Mouse (Mus musculus) midbrain, embryonic 15.5 days (tissue): Measurements from ENCODE around the gene Ddi2. TPM values are rescaled to one million over a fixed set of nuclear protein-coding genes. Genes with fewer than 3 reads are reported as not detected.

Experiments used
- ATAC-seq: fragments of 200-750 bp; cut with Nextera tagmentation; replicated peaks from 2 replicates; pipeline ENCODE4 v1.8.0; 2017; ENCODE audit warnings: moderate TSS enrichment
- H3K27ac ChIP-seq: fragments of 300-500 bp; sonication (generic); 2 replicates; pipeline ENCODE4 v1.5.1; 2015; ENCODE audit warnings: mild to moderate bottlenecking, inconsistent platforms
- H3K27me3 ChIP-seq: fragments of 300-500 bp; sonication (generic); replicated peaks from 2 replicates; pipeline ENCODE4 v1.6.1; 2015; ENCODE audit warnings: inconsistent platforms
- H3K36me3 ChIP-seq: fragments of 300-500 bp; sonication (generic); replicated peaks from 2 replicates; pipeline ENCODE4 v1.6.1; 2015; ENCODE audit warnings: inconsistent platforms
- H3K4me1 ChIP-seq: fragments of 300-500 bp; sonication (generic); 2 replicates; pipeline ENCODE4 v1.6.1; 2015; ENCODE audit warnings: inconsistent platforms
- H3K4me2 ChIP-seq: fragments of 300-500 bp; sonication (generic); 2 replicates; pipeline ENCODE4 v1.6.1; 2015; ENCODE audit warnings: inconsistent platforms, mild to moderate bottlenecking, moderate library complexity
- H3K4me3 ChIP-seq: fragments of 300-500 bp; sonication (generic); 2 replicates; pipeline ENCODE4 v1.5.1; 2015; ENCODE audit warnings: mild to moderate bottlenecking, inconsistent platforms
- H3K9ac ChIP-seq: fragments of 300-500 bp; sonication (generic); 2 replicates; pipeline ENCODE4 v1.6.1; 2015; ENCODE audit warnings: mild to moderate bottlenecking, inconsistent platforms
- H3K9me3 ChIP-seq: fragments of 300-500 bp; sonication (generic); 2 replicates; pipeline ENCODE4 v1.6.1; 2016; ENCODE audit warnings: inconsistent platforms
- WGBS: fragments of 180-500 bp; shearing (Covaris S2); methylation state at CpG from one replicate; pipeline ENCODE4 v1.1.7; 2015; ENCODE audit warnings: mixed read lengths; 5-methylcytosine and 5-hydroxymethylcytosine counted together
- polyA plus RNA-seq: library from polyadenylated mRNA; unstranded; fragments of >200 nt; fragmentation: Nextera tagmentation; extraction: Ambion mirVana; gene quantifications from 2 replicates; pipeline ENCODE4 v1.2.1, GENCODE M21; 2015

Ddi2 gene
- polyA plus RNA-seq, 1 experiment from 2014 or later, result 13.3 TPM

DNA sequence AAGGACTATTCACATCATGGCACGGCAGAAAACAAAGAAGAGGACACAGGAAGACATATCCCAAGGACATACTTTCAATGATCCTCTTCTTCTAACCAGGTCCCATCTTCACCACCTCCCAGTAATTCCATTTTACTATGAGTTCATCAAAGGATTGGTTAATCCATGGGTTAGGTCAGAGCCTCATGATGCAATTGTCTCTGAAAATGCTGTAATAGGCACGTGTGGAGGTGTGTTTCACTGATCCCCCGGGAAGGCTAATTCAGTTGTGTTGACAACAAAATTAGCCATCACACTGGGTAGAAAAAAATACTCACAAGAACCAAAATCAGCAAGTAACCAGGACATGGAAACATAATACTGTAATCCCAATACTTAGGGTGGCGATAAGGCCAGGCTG lies 5.6 kb downstream of the Ddi2 start:
- Histone ChIP-seq H3K27me3 (no peaks in the 10 kb centered on the region), H3K4me1 (peaks cover 19% of the 10 kb centered on the region), H3K27ac (no peak overlapping the region), H3K9ac (no peak overlapping the region), H3K4me2 (no peak overlapping the region), H3K9me3 (no peaks in the 10 kb centered on the region), H3K4me3 (no peak overlapping the region), H3K36me3 (peaks cover 9% of the 10 kb centered on the region; the same call in 1 of the 2 replicates)
- ATAC-seq, result no peak
- 87% methylated on average over 4 of the region's 4 CpGs for WGBS

GRCm38 (mm10) chr4:141715027-141715426 lies 8.2 kb downstream of the Ddi2 start:
- ATAC-seq, result no peak
- H3K9ac ChIP-seq, result no peak overlapping the region
- H3K4me2 ChIP-seq, result no peak overlapping the region
- no peak overlapping the region for H3K27ac ChIP-seq
- no peaks in the 10 kb centered on the region for H3K4me1 ChIP-seq
- no peak overlapping the region for H3K4me3 ChIP-seq
- peaks cover 18% of the 10 kb centered on the region; the same call in 1 of the 2 replicates for H3K36me3 ChIP-seq
- H3K27me3 ChIP-seq, result no peaks in the 10 kb centered on the region
- WGBS, result 91% methylated on average over 2 of the region's 2 CpGs
- no peaks in the 10 kb centered on the region for H3K9me3 ChIP-seq

- 85% methylated on average over 5 of the region's 5 CpGs for WGBS
- no peak for ATAC-seq
These were observed 9.5 kb downstream of the Ddi2 start for GRCm38 (mm10) chr4:141713598-141714142.

DNA sequence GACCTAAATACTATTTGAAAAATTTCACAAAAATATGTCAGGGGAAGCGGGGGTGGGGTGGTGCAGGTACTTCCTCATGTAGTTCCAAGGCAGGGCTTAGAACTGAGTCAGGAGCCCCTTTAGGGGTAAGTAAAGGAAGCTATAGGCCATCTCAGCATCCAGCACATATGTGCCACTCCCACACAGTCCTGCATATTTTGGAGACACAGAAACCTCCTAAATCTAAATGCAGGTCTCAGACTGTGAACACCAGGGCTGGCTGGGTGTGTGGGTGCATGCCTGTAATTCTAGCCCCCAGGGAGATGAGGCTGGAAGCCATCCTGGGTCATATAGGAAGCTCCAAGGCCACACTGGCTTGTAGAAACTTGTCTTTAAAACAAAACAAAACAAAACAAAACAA lies 12.0 kb downstream of the Ddi2 start:
- Histone ChIP-seq H3K4me1 (no peaks in the 10 kb centered on the region), H3K9me3 (no peaks in the 10 kb centered on the region), H3K4me3 (no peak overlapping the region), H3K36me3 (peaks cover 33% of the 10 kb centered on the region), H3K4me2 (no peak overlapping the region), H3K9ac (no peak overlapping the region), H3K27ac (no peak overlapping the region), H3K27me3 (no peaks in the 10 kb centered on the region)
- WGBS, result 97% methylated on average over 1 of the region's 1 CpGs
- ATAC-seq, result no peak

More at GRCm38 (mm10) chr4:141713598-141714142, 9.5 kb downstream of the Ddi2 start:
- H3K27me3 ChIP-seq, result no peaks in the 10 kb centered on the region
- no peaks in the 10 kb centered on the region for H3K9me3 ChIP-seq
- H3K4me1 ChIP-seq, result no peaks in the 10 kb centered on the region
- H3K4me3 ChIP-seq, result no peak overlapping the region
- peaks cover 21% of the 10 kb centered on the region; the same call in 1 of the 2 replicates for H3K36me3 ChIP-seq
- no peak overlapping the region for H3K27ac ChIP-seq
- no peak overlapping the region for H3K9ac ChIP-seq
- H3K4me2 ChIP-seq, result no peak overlapping the region

DNA sequence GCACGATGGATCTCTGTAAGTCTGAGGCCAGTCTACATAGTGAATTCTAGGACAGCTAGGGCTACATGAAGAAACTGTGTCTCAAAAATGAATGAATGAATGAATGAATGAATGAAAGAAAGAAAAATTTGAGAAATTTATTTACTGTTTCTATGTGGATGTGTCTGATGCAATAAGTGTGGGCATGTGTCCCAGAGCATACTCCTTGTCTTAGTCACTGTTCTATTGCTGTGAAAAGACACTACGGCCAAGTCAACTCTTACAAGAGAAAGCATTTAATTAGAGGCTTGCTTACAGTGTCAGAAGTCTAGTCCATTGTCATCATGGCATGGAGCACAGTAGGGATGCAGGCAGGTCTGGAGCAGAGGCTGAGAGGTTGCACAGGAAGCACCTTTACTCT lies 14.2 kb downstream of the Ddi2 start:
- ATAC-seq, result no peak
- Histone ChIP-seq H3K9ac (no peak overlapping the region), H3K4me2 (no peak overlapping the region)

DNA sequence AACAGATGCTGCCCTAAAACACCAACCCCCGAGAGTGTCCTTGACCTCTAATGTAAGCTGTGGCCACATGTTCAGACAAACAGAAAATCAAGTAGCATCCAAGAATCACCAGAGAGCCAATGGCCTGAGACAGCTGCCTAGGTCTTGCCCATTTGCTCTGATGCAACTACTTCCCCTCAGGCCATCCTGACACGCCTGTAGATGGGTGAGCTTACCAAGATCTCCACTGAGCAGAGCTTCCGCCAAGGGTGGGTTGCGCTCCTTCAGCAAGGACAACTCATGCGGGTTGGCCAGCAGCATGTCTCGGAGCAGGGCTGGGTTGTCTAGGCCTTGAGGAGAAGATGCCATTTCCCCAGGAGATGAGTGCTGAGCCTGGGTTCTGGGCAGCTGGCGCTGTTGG lies 15.2 kb downstream of the Ddi2 start:
- no peaks in the 10 kb centered on the region for H3K9me3 ChIP-seq

More for the DNA sequence above, 14.2 kb downstream of the Ddi2 start:
- Histone ChIP-seq H3K4me3 (no peak overlapping the region), H3K27me3 (no peaks in the 10 kb centered on the region), H3K9me3 (no peaks in the 10 kb centered on the region), H3K27ac (no peak overlapping the region), H3K4me1 (peaks cover 2% of the 10 kb centered on the region; the same call in 1 of the 2 replicates), H3K36me3 (peaks cover 47% of the 10 kb centered on the region)
- WGBS, result 99% methylated on average over 2 of the region's 2 CpGs

GRCm38 (mm10) chr4:141705331-141705730 lies 17.9 kb downstream of the Ddi2 start:
- no peak overlapping the region for H3K9ac ChIP-seq
- no peak overlapping the region for H3K4me2 ChIP-seq
- 69% methylated on average over 4 of the region's 4 CpGs for WGBS
- H3K36me3 ChIP-seq, result peaks cover 49% of the 10 kb centered on the region
- H3K4me1 ChIP-seq, result peaks cover 2% of the 10 kb centered on the region; the same call in 1 of the 2 replicates
- H3K27ac ChIP-seq, result 0 out of 2 replicates have a peak overlapping the region, but pooled peaks have one; percentile 34
- H3K9me3 ChIP-seq, result no peaks in the 10 kb centered on the region
- no peak; the same call in 1 of the 2 replicates for ATAC-seq
- no peak overlapping the region for H3K4me3 ChIP-seq
- no peaks in the 10 kb centered on the region for H3K27me3 ChIP-seq

More for the DNA sequence above, 15.2 kb downstream of the Ddi2 start:
- Histone ChIP-seq H3K36me3 (peaks cover 51% of the 10 kb centered on the region), H3K27ac (no peak overlapping the region), H3K4me1 (peaks cover 2% of the 10 kb centered on the region; the same call in 1 of the 2 replicates), H3K4me3 (no peak overlapping the region), H3K9ac (no peak overlapping the region), H3K4me2 (no peak overlapping the region), H3K27me3 (no peaks in the 10 kb centered on the region)
- WGBS, result 93% methylated on average over 7 of the region's 7 CpGs
- ATAC-seq, result no peak

DNA sequence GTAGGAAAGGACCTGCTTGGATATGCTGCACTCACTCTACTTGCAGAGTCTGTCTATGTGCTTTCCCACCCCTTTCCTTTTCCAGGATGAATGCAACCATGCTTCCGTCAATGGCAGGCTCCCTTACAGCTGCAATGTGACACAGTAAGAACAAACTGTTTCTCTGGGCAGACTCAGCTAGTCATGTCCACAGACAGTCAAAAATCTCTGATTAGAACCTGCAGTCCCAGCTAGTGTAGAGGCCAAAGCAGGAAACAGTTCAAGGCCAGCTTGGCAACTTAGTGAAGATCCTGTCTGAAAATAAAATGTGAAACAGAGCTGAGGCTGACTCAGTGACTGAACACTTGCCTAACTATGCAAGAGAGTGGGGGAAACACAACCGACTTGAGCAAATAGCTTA lies 18.6 kb downstream of the Ddi2 start:
- 93% methylated on average over 2 of the region's 2 CpGs for WGBS
- peaks cover 44% of the 10 kb centered on the region for H3K36me3 ChIP-seq
- no peak overlapping the region for H3K9ac ChIP-seq
- H3K9me3 ChIP-seq, result no peaks in the 10 kb centered on the region
- H3K27me3 ChIP-seq, result no peaks in the 10 kb centered on the region
- no peak overlapping the region for H3K4me3 ChIP-seq
- no peak overlapping the region for H3K4me2 ChIP-seq
- no peak overlapping the region for H3K27ac ChIP-seq
- H3K4me1 ChIP-seq, result peaks cover 2% of the 10 kb centered on the region; the same call in 1 of the 2 replicates
- no peak for ATAC-seq

DNA sequence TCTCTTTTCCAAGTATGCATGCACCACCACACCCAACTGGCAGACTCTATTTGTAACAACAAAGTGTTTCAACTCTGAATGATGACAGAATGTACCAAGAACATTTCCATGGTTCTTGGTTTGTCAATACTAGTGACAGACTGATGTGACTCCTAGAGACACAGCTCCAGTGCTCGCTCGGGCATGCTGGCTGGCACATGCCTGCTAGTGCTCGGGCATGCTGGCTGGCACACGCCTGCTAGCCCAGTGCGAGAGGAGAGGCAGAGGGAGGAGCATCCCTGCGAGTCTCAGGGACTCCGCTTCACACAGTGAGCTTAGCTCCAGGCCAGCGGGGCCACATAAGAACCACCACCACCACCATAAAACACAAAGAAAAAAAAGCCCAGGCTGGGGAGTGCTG lies 28.5 kb downstream of the Ddi2 start:
- ATAC-seq, result no peak
- no peak overlapping the region for H3K4me3 ChIP-seq
- no peak overlapping the region for H3K27ac ChIP-seq
- peaks cover 42% of the 10 kb centered on the region for H3K36me3 ChIP-seq
- no peak overlapping the region for H3K4me2 ChIP-seq
- no peak overlapping the region for H3K9ac ChIP-seq
- WGBS, result 94% methylated on average over 8 of the region's 8 CpGs
- no peaks in the 10 kb centered on the region for H3K4me1 ChIP-seq
- H3K27me3 ChIP-seq, result no peaks in the 10 kb centered on the region
- H3K9me3 ChIP-seq, result no peaks in the 10 kb centered on the region

DNA sequence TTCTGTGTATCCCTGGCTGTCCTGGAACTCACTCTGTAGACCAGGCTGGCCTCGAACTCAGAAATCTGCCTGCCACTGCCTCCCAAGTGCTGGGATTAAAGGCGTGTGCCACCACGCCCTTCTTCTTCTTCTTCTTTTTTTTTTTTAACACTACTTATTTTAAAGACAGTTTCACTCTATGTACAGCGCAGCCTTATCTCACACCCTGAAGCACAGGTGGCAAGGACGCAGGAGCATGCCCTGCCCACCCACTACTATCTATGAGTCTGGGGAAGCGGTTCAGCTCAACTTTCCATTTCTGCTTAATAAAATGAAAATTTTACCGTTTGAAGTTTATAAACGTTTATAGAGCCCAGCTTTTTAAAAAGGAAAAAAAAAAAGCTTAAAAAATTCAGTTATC lies 34.7 kb downstream of the Ddi2 start:
- ATAC-seq, result no peak
- WGBS, result 95% methylated on average over 8 of the region's 8 CpGs
- Histone ChIP-seq H3K4me2 (no peak overlapping the region), H3K9ac (no peak overlapping the region), H3K9me3 (no peaks in the 10 kb centered on the region), H3K4me1 (no peaks in the 10 kb centered on the region), H3K27ac (no peak overlapping the region), H3K36me3 (peaks cover 28% of the 10 kb centered on the region), H3K4me3 (no peak overlapping the region), H3K27me3 (no peaks in the 10 kb centered on the region)

DNA sequence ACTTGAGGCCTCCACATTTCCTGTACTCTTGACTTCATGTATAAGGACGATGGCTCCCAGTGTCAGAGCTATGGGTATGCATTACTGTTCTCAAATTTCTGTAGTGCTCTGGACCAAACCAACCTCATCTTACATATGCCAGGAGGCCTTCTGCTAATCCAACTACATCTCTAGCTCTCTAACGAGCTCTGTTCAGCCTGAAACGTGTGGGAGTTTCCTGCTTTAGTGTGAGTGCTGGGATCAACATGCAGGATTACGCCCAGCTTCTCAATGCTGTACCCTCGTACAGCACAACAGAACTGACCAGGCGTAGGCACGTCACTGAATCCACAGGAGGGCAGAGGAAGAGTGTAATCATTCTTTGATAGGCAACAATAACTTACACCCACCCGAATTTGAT lies 36.7 kb downstream of the Ddi2 start:
- no peak for ATAC-seq
- Histone ChIP-seq H3K27ac (no peak overlapping the region), H3K9me3 (no peaks in the 10 kb centered on the region), H3K9ac (no peak overlapping the region), H3K4me2 (no peak overlapping the region), H3K27me3 (no peaks in the 10 kb centered on the region), H3K4me3 (no peak overlapping the region), H3K36me3 (peaks cover 23% of the 10 kb centered on the region), H3K4me1 (no peaks in the 10 kb centered on the region)
- 81% methylated on average over 8 of the region's 8 CpGs for WGBS

- peaks cover 19% of the 10 kb centered on the region for H3K36me3 ChIP-seq
- no peaks in the 10 kb centered on the region for H3K4me1 ChIP-seq
- H3K9me3 ChIP-seq, result no peaks in the 10 kb centered on the region
- H3K9ac ChIP-seq, result no peak overlapping the region
- WGBS, result 93% methylated on average over 3 of the region's 3 CpGs
- no peak for ATAC-seq
- no peak overlapping the region for H3K4me2 ChIP-seq
- no peaks in the 10 kb centered on the region for H3K27me3 ChIP-seq
- no peak overlapping the region for H3K4me3 ChIP-seq
- H3K27ac ChIP-seq, result no peak overlapping the region
These were observed 37.1 kb downstream of the Ddi2 start for GRCm38 (mm10) chr4:141686093-141686492.

- Histone ChIP-seq H3K4me2 (no peak within 1 kb of the TSS), H3K27ac (no peak within 1 kb of the TSS), H3K36me3 (peaks cover 14% of the 10 kb centered on the region), H3K27me3 (no peaks in the 10 kb centered on the region), H3K9ac (no peak within 1 kb of the TSS), H3K9me3 (no peaks in the 10 kb centered on the region), H3K4me3 (no peak within 1 kb of the TSS), H3K4me1 (no peaks in the 10 kb centered on the region)
- WGBS, result 94% methylated on average over 6 of the region's 6 CpGs
- ATAC-seq, result no peak
These were observed 37.7 kb downstream of the Ddi2 start, which contains the start of gene Rsc1a1 for GRCm38 (mm10) chr4:141685499-141685898. Gene Rsc1a1, minus strand, starts transcription at chr4:141685599.
